Mouse (Mus musculus) limb, embryonic 11.5 days (tissue): ENCODE measurements around the gene Tesc. TPM values are rescaled to one million over a fixed set of nuclear protein-coding genes. Genes with fewer than 3 reads are reported as not detected.

ENCODE experiments used
- ATAC-seq: fragments of 200-750 bp; cut with Nextera tagmentation; 2 replicates; pipeline ENCODE4 v1.8.0; 2017; ENCODE audit warnings: low read depth; ENCODE audit not compliant: insufficient number of reproducible peaks, low FRiP score, low TSS enrichment
- DNase-seq: peaks from one replicate; pipeline ENCODE4 v3.0.0-alpha.2; 2015; ENCODE audit warnings: low spot score
- H3K27ac ChIP-seq: fragments of 300-500 bp; sonication (generic); replicated peaks from 2 replicates; pipeline ENCODE4 v1.5.1; 2014; ENCODE audit warnings: low read depth, mild to moderate bottlenecking, low read length
- H3K27me3 ChIP-seq: fragments of 300-500 bp; sonication (generic); 2 replicates; pipeline ENCODE4 v1.6.1; 2014; ENCODE audit warnings: mild to moderate bottlenecking, low read length, mixed read lengths; ENCODE audit not compliant: control insufficient read depth, insufficient read depth
- H3K36me3 ChIP-seq: fragments of 300-500 bp; sonication (generic); 2 replicates; pipeline ENCODE4 v1.6.1; 2014; ENCODE audit warnings: mild to moderate bottlenecking, low read length, moderate library complexity, mixed read lengths; ENCODE audit not compliant: control insufficient read depth, insufficient read depth
- H3K4me1 ChIP-seq: fragments of 300-500 bp; sonication (generic); 2 replicates; pipeline ENCODE4 v1.6.1; 2014; ENCODE audit warnings: low read length, mixed read lengths; ENCODE audit not compliant: control insufficient read depth, insufficient read depth
- H3K4me2 ChIP-seq: fragments of 300-500 bp; sonication (generic); 2 replicates; pipeline ENCODE4 v1.6.1; 2014; ENCODE audit warnings: low read depth, mild to moderate bottlenecking, moderate library complexity; ENCODE audit not compliant: severe bottlenecking
- H3K4me3 ChIP-seq: fragments of 300-500 bp; sonication (generic); 2 replicates; pipeline ENCODE4 v1.5.1; 2014; ENCODE audit warnings: low read depth, low read length
- H3K9ac ChIP-seq: fragments of 300-500 bp; sonication (generic); 2 replicates; pipeline ENCODE4 v1.6.1; 2014; ENCODE audit warnings: mild to moderate bottlenecking, low read length
- H3K9me3 ChIP-seq: fragments of 300-500 bp; sonication (generic); 2 replicates; pipeline ENCODE4 v1.6.1; 2016; ENCODE audit warnings: low read length; ENCODE audit not compliant: control insufficient read depth
- WGBS: fragments of 180-500 bp; shearing (Covaris S2); extraction: QIAGEN DNeasy Blood & Tissue Kit; methylation state at CpG from one replicate; pipeline ENCODE4 v1.1.7; 2014; 5-methylcytosine and 5-hydroxymethylcytosine counted together
- polyA plus RNA-seq: library from polyadenylated mRNA; unstranded; fragments of >200 nt; fragmentation: Nextera tagmentation; extraction: Ambion mirVana; gene quantifications from 2 replicates; pipeline ENCODE4 v1.2.1, GENCODE M21; 2014

The Tesc gene
- polyA plus RNA-seq, 1 experiment from 2014 or later = 0.53 TPM

GRCm38 (mm10) chr5:118004619-118005018, 22.9 kb upstream of the Tesc start:
- 83% methylated on average over 8 of the region's 8 CpGs for WGBS
- H3K4me3 ChIP-seq = no peak overlapping the region
- peaks cover 24% of the 10 kb centered on the region for H3K36me3 ChIP-seq
- no peak overlapping the region for H3K9ac ChIP-seq
- H3K27me3 ChIP-seq = no peaks in the 10 kb centered on the region
- H3K4me2 ChIP-seq = no peak overlapping the region
- no peak overlapping the region for H3K27ac ChIP-seq
- DNase-seq = peak; percentile 67
- H3K9me3 ChIP-seq = no peaks in the 10 kb centered on the region
- no peaks in the 10 kb centered on the region for H3K4me1 ChIP-seq
- ATAC-seq = no peak

GRCm38 (mm10) chr5:118005728-118006127, 21.8 kb upstream of the Tesc start:
- no peak overlapping the region for H3K27ac ChIP-seq
- H3K27me3 ChIP-seq = no peaks in the 10 kb centered on the region
- no peak overlapping the region for H3K9ac ChIP-seq
- no peaks in the 10 kb centered on the region for H3K4me1 ChIP-seq
- no peaks in the 10 kb centered on the region for H3K9me3 ChIP-seq
- peaks cover 24% of the 10 kb centered on the region for H3K36me3 ChIP-seq
- H3K4me3 ChIP-seq = no peak overlapping the region
- WGBS = 95% methylated on average over 1 of the region's 1 CpGs
- no peak for ATAC-seq
- DNase-seq = no peak
- H3K4me2 ChIP-seq = no peak overlapping the region

GRCm38 (mm10) chr5:118008344-118008743, 19.2 kb upstream of the Tesc start:
- Histone ChIP-seq H3K9me3 (no peaks in the 10 kb centered on the region), H3K27me3 (no peaks in the 10 kb centered on the region), H3K4me3 (no peak overlapping the region), H3K4me2 (no peak overlapping the region), H3K4me1 (no peaks in the 10 kb centered on the region), H3K9ac (no peak overlapping the region), H3K27ac (no peak overlapping the region), H3K36me3 (peaks cover 15% of the 10 kb centered on the region)
- 93% methylated on average over 13 of the region's 13 CpGs for WGBS
- DNase-seq (no peak), ATAC-seq (no peak)

GRCm38 (mm10) chr5:118010872-118011271, 16.7 kb upstream of the Tesc start:
- Histone ChIP-seq H3K27me3 (no peaks in the 10 kb centered on the region), H3K9ac (no peak overlapping the region), H3K4me2 (no peak overlapping the region), H3K27ac (no peak overlapping the region), H3K4me1 (no peaks in the 10 kb centered on the region), H3K4me3 (no peak overlapping the region), H3K9me3 (no peaks in the 10 kb centered on the region), H3K36me3 (peaks cover 13% of the 10 kb centered on the region)
- no peak for DNase-seq
- no peak for ATAC-seq
- WGBS = 90% methylated on average over 7 of the region's 7 CpGs

- no peaks in the 10 kb centered on the region for H3K9me3 ChIP-seq
- no peak overlapping the region for H3K4me3 ChIP-seq
- ATAC-seq (no peak), DNase-seq (no peak)
- peaks cover 13% of the 10 kb centered on the region for H3K36me3 ChIP-seq
- H3K4me2 ChIP-seq = no peak overlapping the region
- H3K27me3 ChIP-seq = no peaks in the 10 kb centered on the region
- H3K9ac ChIP-seq = no peak overlapping the region
- WGBS = 87% methylated on average over 7 of the region's 7 CpGs
- no peaks in the 10 kb centered on the region for H3K4me1 ChIP-seq
- H3K27ac ChIP-seq = no peak overlapping the region
Measured at GRCm38 (mm10) chr5:118011796-118012195, 15.7 kb upstream of the Tesc start.

GRCm38 (mm10) chr5:118015028-118015427, 12.5 kb upstream of the Tesc start:
- Histone ChIP-seq H3K9me3 (no peaks in the 10 kb centered on the region), H3K9ac (no peak overlapping the region), H3K27me3 (no peaks in the 10 kb centered on the region), H3K27ac (no peak overlapping the region), H3K4me2 (no peak overlapping the region), H3K36me3 (no peaks in the 10 kb centered on the region), H3K4me1 (no peaks in the 10 kb centered on the region), H3K4me3 (no peak overlapping the region)
- peak; percentile 43 for DNase-seq
- WGBS = 22% methylated on average over 12 of the region's 12 CpGs
- ATAC-seq = no peak

- ATAC-seq (no peak), DNase-seq (no peak)
- Histone ChIP-seq H3K4me1 (no peaks in the 10 kb centered on the region), H3K9ac (no peak overlapping the region), H3K36me3 (no peaks in the 10 kb centered on the region), H3K4me2 (no peak overlapping the region), H3K9me3 (no peaks in the 10 kb centered on the region), H3K4me3 (no peak overlapping the region), H3K27me3 (no peaks in the 10 kb centered on the region), H3K27ac (no peak overlapping the region)
- WGBS = 88% methylated on average over 2 of the region's 2 CpGs
Measured at GRCm38 (mm10) chr5:118015669-118016068, 11.9 kb upstream of the Tesc start.

- H3K4me3 ChIP-seq = no peak overlapping the region
- no peaks in the 10 kb centered on the region for H3K27me3 ChIP-seq
- no peaks in the 10 kb centered on the region for H3K9me3 ChIP-seq
- H3K4me2 ChIP-seq = no peak overlapping the region
- H3K27ac ChIP-seq = no peak overlapping the region
- no peak overlapping the region for H3K9ac ChIP-seq
- ATAC-seq (no peak), DNase-seq (no peak)
- H3K36me3 ChIP-seq = no peaks in the 10 kb centered on the region
- 62% methylated on average over 5 of the region's 5 CpGs for WGBS
- no peaks in the 10 kb centered on the region for H3K4me1 ChIP-seq
Measured at GRCm38 (mm10) chr5:118017527-118017926, 10.0 kb upstream of the Tesc start.

GRCm38 (mm10) chr5:118019905-118020304, 7.6 kb upstream of the Tesc start:
- Histone ChIP-seq H3K4me2 (no peak overlapping the region), H3K36me3 (no peaks in the 10 kb centered on the region), H3K4me3 (no peak overlapping the region), H3K4me1 (no peaks in the 10 kb centered on the region), H3K27me3 (no peaks in the 10 kb centered on the region), H3K27ac (no peak overlapping the region), H3K9ac (no peak overlapping the region), H3K9me3 (no peaks in the 10 kb centered on the region)
- DNase-seq (no peak), ATAC-seq (no peak)
- 62% methylated on average over 11 of the region's 11 CpGs for WGBS
